Mouse (Mus musculus) kidney, postnatal 14 days (tissue): ENCODE measurements around the gene Tbc1d7.

ENCODE experiments used
- DNase-seq: peaks from one replicate; pipeline ENCODE4 v3.0.0; 2022; ENCODE audit warnings: mixed read lengths

Tbc1d7 gene

GRCm38 (mm10) chr13:43193266-43193665, 22.0 kb upstream of the Tbc1d7 start:
- no peak for DNase-seq

- no peak for DNase-seq
Measured at GRCm38 (mm10) chr13:43191741-43192192, 20.5 kb upstream of the Tbc1d7 start.

- DNase-seq, result no peak
Measured at GRCm38 (mm10) chr13:43191290-43191689, 20.0 kb upstream of the Tbc1d7 start.

DNA sequence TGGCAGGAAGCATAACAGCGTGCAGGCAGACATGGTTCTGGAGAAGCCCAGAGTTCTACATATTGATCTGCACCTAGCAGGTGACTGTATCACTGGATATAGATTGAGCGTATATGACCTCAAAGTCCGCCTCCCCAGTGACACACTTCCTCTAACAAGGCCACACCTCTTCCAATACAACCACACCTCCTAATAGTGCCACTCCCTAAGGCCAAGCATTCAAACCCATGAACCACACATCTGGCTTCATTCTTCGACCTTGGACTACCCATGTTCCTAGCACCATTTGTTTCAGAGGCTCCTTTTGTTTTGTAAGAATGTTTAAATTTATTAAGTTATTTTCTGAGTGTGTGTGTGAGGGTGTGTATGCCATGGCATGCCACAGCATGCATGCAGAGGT, 16.4 kb upstream of the Tbc1d7 start:
- DNase-seq, result no peak

- DNase-seq, result no peak
Measured at GRCm38 (mm10) chr13:43183248-43184055, 12.2 kb upstream of the Tbc1d7 start.

GRCm38 (mm10) chr13:43182465-43183201, 11.3 kb upstream of the Tbc1d7 start:
- peak; percentile 83 for DNase-seq

DNA sequence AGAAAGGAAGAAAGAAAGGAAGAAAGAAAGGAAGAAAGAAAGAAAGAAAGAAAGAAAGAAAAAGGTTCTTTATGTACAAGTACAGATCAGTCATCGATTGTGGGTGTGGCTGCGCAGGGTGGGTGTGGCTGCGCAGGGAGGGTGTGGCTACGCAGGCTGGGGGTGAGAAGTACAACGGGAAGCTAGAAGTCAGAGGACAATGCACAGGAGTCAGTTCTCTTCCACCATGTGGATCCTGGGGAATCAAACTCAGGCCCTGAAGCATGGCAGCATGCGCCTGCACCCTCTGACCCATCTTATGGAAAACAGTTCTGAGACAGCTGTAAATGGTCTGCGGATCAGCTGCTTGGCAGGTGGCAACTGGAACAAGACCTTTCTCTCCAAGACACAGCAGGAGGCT, 9.8 kb upstream of the Tbc1d7 start:
- no peak for DNase-seq

GRCm38 (mm10) chr13:43177317-43177716, 6.0 kb upstream of the Tbc1d7 start:
- DNase-seq, result no peak

DNA sequence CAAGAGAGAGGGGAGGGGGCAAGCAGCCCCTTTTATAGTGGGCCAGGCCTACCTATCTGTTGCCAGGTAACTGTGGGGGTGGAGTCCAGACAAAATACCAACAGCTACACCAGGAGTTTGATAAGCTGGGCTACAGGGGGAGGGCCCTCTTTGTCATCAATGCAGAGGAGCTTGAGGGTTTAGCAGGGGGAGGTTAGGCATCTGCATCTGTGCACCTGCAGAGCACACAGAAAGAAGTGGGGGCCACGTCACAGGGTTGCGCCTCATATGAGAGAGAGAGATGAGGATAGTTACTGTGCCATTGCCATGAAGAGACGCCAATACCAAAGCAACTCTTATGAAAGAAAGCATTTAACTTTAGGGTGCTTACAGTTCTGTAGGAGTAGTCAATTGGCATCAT, 5.4 kb upstream of the Tbc1d7 start:
- no peak for DNase-seq

DNA sequence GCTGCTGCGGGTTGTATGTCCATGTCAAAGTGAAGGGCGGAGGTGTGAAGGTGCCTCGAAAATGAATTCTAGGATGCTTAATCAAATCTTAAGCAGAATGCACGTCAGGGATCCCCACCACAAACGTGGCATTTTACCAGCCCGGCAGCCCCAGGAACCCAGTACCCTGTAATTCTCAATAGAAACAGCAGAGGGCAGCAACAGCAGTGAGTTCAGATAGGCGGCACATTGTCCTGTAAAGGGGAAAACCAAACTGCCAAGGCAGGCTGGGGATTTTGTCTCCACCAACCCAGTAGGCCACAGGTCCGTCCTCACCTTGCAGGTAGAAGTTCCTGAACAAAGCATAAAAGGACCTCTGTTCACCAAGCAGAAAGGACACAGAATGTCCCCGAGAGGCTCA, 2.0 kb upstream of the Tbc1d7 start:
- DNase-seq, result peak; percentile 83

DNA sequence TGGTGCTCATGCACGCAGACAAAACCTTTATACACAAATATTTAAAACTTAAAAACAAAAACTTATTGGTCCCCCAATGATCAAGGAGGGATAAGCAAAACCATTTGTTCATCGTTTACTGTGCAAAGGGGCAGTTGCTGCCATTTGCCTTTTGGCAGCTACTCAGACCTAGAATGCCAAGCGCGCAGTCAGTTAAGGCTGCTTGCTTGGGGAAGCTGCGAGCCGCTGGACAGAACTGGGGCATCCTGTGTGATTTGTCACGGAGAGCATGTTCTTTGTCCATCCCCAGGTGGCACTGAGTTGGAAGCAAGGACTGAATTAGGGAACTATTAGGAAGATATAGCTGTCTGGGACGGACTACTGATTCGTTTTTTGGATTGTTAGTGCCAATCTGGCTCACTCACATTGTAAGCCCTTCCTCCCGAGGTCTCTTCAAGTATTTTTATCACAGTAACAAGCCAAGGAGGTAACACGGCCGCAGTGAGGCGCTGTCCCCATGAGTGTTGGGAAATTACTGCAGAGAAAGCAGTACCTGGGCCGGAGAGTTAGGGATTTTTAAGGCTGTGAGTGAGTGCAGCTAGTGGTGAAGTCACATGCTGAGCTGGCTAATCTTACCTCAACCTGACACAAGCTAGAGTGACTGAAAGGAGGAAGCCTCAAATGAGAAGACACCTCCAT, 874 bp upstream of the Tbc1d7 start:
- no peak for DNase-seq

DNA sequence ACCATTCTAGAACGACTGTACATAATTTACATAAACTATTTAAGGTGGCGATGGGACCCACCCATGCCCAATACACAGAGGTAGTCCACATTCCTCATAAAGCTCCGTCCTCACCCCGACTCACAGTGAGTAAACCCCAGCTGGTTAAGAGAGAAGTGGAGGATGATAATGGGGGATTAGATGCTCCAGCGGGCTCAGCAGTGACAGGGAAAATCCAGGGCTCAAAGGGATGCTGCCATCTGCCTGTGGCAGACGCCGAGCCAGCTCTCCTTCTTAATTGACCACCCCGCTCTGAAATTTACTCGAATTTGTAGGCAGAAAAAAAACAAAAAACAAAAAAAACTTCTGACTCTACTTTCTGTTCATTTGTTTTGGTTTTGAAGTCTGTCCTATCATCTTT, 3.6 kb downstream of the Tbc1d7 start:
- no peak for DNase-seq

DNA sequence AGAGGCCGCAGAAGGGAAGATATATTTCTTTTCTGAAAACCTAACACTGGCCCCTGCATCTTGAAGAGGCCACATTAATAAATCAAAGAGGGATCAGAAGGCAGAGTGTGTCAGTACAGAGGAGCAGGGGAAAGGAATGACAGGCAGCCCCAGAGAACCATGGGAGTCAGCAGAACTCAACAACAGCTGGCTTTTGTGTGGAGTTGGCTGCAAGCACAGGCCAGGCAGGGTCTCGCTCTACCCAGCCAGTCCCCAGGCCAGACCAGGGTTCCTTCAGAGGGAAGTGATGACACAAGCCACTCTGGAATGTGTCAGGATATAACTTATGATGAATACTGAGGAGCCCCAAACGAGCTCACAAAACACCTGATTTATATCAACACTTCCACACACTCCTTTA, 11.9 kb downstream of the Tbc1d7 start:
- DNase-seq, result peak; percentile 77

DNA sequence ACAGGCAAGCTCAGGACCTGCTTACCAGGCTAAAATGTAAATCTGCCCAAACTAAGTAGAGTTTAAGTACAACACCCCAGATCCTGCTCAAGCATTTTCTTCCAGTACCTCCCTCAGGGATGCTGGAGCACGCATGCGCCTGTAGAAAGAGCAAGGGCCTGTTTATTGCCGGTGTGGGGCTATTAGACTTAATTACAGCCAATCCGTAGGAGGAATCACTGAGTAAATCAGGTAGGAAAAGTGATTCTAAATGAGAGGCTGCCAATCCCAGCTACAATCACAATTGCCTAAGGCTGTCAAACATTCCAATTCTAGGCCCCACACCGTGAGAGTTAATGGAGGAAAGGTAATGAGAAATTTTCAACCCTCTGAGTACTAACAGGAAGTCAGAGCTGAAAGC, 13.0 kb downstream of the Tbc1d7 start:
- DNase-seq, result peak; percentile 46

DNA sequence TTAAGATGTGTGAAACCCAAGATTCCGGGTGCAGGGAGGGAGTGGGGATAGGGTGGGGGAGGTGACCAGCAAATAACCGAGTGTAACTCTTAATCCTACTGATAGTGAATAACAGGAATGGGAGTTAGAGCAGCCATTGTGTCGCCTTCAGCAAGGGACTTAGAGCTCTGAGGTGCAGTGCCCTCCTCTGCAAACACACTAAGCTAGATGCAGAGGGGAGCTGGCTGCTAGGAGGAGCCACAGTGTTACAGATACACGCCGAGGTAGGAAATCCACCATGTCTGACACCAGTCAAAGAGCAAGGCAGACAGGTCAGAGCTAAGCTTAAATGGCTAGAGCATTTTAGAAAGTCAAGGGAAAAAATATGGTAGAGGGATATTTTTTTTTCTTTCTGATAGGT, 13.9 kb downstream of the Tbc1d7 start:
- no peak for DNase-seq

- DNase-seq, result no peak
Measured at GRCm38 (mm10) chr13:43152005-43152520, 19.2 kb downstream of the Tbc1d7 start.

- no peak for DNase-seq
Measured at GRCm38 (mm10) chr13:43149661-43150060, 21.6 kb downstream of the Tbc1d7 start.

DNA sequence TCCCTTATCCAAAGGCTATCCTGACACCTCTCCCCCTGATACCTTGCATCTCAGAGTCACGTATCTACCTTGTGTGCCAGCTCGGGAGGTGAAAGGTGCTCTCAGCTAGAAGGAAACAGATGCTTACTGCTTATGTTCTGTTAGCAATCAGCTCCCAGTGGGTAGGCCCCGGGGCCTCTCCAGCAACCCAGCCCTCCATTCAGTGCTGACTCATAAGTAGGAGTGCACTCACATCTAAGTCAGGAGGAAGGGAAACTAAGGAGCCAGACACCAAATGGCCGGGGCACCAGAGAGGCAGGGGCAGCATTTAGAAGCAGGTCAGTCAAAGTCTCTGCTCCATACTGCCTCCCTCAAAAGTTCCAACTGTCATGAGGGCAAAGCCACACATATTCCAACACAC, 22.6 kb downstream of the Tbc1d7 start:
- no peak for DNase-seq

DNA sequence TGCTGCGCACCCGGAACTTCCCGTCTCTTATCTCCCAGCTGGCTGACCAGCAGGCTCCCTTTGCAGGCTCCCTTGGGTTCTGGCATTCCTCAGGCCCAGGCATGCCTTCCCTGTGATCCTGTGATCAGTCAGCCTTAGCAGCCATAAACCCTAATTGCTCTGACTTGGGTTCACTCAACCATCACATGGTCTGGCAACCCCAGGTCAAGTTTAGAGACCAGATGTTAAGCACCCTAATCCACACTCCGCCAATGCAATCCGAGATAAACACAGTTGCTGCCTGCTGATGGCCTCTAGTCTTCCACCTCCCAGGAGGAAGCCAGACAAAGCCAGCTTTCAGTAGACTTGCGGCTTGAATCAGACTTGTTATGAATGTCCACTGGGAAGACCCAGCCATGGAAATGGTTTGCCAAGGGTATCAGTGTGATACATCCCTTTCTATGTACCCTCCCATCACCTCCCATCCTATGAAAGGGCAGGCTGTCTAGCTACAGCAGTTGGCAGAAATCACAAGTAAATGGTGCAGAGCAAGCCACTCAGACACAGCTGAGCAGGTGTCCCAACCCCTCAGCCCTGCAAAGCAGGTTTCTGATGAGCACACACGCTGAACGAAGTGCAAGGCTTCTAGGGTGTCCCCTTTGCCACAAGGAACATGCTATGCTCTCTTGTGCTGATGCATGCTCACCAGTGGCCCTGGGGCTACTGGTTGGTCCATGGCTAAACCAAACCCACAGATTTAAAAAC, 24.6 kb downstream of the Tbc1d7 start:
- DNase-seq, result peak; percentile 69

DNA sequence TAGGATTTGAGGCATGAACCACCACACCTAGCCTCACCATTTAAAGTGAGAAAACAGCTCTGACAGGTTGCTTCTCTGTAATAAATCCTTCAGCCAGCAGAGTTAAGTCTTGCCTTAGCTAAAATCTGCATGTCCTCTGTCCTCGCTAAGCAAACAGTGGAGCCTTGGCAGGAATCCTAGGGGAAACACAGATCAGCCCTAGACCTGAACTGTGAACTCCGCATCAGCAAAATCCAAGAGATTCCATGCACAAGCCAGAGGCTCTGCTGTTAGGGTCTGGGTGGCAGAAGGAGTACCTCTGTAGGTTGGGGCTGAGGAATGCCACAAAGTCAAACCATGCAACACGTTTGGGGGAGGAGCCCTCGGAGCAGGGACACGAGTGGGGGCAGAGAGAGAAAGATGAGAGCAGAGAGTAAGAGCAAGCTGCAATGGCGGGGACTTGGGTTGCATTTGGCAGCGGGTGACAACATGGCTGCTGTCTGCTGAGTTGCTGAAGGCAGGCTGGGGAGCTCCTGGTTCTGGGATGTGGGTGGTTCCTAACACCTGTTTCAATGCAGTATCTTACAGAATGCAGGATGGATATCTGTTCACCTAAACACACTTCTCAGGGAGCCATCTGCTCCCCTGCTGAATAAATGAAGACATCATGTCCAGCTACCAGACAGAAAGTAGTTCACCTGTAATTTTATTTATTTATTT, 26.4 kb downstream of the Tbc1d7 start:
- DNase-seq, result peak; percentile 56

DNA sequence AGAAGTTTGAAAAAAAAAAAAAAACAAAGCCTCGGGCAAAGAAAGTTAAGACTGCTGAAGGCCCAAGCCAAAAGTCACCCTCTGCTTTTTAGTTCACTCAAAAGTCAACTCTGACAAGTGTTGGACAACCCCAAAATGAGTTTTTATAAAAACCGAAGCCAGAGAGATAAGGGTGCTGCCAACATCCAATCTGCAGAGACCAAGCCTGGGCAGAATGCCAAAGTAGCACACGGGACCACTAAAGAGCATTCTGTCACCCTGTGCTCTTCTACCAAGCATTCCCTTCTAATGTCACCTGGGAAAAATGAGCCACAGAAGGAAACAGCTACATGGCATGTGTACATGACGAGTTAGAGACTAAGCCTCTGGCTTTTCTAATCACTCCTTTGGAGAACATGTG, 36.8 kb downstream of the Tbc1d7 start:
- no peak for DNase-seq

DNA sequence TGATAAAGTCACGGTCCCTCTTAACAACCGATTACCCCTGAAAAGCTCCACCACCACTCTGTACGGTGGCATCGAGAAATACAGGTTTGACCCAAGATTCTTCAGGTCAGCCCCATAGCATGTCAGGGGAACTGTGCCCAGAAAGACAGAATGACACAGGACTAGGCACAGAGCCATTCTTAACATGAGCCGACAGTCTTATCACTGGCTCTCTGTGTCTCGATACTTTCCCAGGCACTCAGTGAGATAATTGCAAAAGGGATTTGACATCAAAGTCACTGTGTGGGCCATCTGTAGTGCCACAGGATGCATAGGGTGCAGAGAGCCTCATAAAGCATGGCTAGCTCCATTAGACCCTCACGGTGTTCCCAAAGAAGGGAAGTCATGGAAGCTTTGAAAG, 37.9 kb downstream of the Tbc1d7 start:
- DNase-seq, result no peak
